Mouse (Mus musculus) activated CD4-positive, CD25-positive, alpha-beta regulatory T cell, adult 4 months (primary cell): ENCODE data around the gene Srgap1. TPM values are rescaled to one million over a fixed set of nuclear protein-coding genes. Genes with fewer than 3 reads are reported as not detected.

ENCODE experiments used
- ATAC-seq: one replicate; pipeline ENCODE4 v1.8.0; 2017
- polyA plus RNA-seq, 2 experiments: library from polyadenylated mRNA; unstranded; fragments of 100-300 nt; shearing (Covaris generic); gene quantifications; one replicate each; pipeline ENCODE4 v1.2.1; 2017

The Srgap1 gene
- under 1 TPM; 0.18 to 0.20 TPM for polyA plus RNA-seq

DNA sequence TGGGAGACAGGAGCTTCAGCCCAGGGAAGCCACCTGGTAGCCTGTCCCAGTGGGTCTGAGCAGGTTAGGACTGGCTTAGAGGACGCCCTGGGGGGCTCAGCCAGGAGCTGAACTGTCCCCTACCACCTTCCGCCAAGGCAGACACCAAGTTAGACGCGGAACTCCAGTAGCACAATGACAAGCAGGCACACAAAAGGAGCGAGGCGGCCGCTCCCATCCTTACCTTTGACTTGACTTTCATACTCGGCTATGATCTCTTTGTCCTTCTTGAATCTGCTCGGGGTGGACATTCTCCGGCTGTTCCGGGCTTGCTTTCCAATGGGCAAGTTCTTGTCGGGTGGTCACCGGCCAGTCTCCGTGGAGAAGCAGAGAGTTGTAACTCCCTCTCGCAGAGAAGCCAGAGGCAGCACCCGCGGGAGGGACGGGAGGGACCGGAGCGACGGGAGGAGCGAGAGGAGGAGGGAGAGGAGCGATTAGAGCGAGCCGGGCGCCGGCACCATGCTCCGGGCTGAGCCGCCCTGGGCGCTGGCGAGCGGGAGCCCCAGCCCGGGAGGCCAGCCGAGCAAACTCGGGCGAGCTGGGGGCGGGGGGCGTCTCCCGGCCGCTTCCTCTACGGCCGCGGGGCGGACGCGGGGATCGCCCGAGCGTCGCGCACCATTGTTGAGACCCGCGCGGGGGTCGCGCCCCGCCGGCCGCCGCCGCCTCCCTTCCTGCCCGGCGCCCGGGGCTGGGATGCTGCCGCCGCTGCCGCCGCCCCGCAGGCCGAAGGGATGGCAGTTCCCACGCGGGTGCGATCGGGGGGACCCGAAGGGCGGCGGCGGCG lies at the start of gene Srgap1:
TSS of gene Srgap1 (minus strand) at position 412 of the 823 bp plus-strand sequence.
- ATAC-seq, result peak; percentile 33

DNA sequence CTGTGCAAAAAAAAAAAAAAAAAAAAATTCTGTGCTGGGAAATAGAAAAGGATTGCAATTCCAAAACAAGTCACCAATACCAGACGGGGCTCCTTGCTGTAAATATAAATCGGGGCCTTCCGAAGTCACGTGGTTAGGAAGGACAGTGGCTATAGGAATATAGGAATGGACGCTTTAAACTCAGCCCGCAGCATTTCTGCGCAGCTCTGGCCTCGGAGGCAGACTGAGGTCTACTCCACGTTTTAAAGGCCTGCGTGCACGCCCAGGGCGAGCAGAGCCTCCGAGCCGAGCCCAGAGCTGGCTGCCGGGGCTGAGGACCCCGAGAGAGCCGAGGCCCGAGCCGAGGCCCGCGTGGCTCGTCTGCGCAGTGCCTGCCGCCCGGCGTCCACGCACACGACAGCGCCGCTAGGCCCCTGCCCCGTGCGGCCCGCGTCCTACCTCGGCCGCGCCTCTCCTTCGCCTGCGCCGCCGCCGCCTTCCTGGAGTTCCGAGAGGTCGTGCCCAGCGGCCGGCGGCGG lies 49.4 kb upstream of the Srgap1 start:
- ATAC-seq, result peak; percentile 41

DNA sequence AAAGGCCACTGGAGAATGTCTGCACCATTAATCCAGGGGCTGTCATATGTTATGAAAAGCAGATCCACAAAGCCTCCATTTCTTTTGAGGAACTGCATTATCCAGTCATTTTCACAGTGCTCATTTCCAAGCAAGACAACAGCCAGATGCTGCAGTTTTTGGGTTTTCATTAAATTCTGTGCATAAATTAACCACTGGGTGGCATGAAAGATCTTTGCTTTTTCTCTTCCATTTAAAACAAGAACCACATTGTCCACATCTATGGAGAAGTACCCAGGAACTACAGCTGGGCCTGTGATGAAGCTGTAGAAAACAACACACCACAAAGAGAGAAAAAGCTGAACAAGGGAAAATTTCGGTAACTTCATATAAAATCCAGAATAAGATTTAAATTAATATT lies 43.4 kb upstream of the Srgap1 start:
- ATAC-seq, result no peak

DNA sequence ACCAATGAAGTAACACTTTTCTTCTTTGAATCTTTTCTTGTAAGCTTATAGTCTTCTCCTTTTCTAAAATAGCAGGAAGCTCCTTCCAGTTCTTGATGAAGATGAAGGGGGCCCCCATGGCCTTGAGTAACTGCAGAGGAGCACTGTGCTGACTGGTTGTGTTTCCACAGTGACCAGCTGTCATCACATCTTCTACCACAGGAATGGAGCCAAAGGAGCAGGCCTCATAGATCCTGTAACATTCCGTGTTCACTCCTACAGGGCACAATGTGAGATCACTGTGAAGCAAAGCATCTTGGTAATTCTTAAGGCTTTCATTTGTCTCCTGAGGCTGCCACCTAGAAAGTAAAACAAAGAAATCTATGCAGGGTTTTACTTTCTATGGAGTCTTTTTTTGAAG lies 34.2 kb upstream of the Srgap1 start:
- ATAC-seq, result no peak

DNA sequence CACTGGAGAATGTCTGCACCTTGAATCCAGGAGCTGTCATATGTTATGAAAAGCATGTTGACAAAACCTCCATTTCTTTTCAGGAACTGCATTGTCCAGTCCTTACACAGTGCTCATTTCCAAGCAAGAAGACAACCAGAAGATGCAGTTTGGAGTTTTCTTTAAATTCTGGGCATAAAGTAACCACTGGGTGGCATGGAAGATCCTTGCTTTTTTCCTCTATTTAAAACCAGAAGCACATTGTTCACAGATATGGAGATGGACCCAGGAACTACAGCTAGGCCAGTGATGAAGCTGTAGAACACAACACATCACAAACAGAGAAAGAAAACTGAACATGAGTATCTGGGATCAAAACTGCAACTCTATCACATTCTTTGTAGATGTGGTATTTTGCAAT lies 22.0 kb upstream of the Srgap1 start:
- ATAC-seq, result no peak

DNA sequence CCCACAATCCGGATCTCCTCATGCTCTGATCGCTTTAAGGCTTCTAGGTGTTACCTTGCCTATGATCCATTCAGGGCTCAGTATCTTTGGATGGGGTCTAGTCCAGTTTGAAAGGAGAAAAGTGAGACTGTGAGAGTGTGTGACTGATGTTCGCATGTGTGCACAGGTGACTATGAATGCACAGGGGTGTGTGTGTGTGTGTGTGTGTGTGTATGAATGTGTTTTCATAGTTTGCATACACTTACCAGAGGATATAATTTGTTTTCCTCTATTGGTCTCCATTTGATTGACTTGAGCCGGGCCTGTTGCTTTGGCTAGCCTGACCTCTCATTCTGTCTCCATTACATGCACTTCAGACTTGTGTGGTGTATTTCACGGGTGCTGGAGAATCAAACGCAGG lies 8.7 kb upstream of the Srgap1 start:
- ATAC-seq, result no peak

DNA sequence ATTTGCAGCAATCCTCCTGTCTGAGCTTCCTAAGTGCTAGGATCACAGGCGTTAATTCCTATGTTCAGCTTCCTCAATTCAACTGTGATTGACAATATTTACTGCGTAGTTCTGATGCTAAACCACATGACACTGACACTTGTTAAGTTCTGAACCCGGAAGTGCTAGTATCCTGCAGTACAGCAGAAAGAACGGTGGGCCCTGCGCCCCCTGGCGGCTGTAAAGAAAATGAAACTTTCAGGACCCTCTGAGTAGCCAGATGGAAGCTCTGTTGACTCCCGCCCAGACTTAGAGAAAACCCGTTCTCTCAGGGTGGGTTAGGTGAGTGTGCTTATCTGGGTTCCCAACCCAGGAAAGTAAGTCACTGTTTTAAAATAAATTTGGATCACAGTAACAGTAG lies 7.4 kb upstream of the Srgap1 start:
- ATAC-seq, result peak; percentile 71

DNA sequence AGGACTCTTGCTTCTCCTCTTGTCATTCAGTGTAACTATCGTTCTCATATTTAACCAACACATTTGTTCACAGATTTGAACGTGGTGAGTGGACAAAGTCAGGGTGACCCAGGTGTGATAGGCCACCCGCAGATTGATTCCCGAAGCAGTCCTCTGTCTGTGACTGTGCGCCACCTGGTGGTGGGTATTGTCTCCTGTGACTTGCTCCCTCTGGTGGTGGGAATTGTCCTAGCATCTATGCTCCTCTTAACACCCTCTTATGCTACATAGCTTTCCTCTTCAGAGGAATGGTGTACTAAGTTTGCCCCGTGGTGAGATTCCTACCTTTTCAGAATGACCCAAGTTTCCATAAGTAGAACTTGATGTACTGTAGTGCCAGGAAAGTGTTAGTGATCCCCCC lies 4.7 kb upstream of the Srgap1 start:
- ATAC-seq, result peak; percentile 73

DNA sequence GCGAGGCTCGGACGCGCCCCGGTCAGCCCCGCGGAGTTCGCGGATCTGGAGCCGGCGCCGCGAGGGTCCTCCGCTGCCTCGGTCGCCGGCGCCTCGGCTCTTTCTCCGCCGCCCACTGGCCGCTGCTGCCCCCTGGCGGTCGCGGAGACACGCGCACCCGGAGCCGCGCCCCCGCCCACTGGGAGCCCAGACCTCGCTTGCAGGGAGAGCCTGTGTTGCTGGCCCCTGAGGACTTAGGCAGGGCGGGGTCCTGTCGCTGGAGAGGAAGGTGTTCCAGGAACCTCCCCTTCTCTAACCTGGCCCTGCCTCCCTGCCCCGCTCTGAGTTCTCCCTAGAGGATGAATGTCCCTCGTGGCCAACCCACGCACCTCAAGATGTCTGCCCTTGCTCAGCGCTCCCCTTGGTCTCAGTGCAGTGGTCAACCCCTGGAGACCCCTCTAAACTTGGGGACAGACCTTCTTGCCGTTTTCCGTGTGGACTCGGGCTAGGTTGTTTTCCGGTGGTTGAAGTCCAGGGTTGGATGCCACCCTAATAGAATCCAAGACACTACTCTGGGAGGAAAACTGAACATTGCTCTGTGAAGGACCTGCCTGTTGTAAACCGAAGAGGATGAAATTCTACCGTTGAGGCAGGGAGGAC lies 731 bp upstream of the Srgap1 start:
- peak; percentile 33 for ATAC-seq

DNA sequence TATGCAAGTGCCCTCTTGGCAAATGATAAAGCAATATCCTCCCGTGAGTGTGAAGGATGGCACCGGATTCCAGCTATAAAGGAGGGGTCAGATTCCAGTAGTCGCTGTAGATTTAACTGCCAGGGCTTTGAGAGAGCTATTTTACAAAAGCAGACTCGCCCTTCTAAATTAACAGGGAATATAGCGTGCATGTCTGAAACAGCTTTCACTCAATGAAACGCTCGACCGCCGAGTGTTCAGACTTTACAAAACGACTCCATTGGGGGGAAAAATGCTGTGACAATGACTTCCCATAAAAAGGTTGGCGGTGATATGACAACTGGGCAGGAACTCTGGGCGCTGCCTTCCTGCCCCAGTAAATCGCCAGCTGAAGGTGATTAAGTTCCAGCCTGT lies 608 bp downstream of the Srgap1 start:
- no peak for ATAC-seq

DNA sequence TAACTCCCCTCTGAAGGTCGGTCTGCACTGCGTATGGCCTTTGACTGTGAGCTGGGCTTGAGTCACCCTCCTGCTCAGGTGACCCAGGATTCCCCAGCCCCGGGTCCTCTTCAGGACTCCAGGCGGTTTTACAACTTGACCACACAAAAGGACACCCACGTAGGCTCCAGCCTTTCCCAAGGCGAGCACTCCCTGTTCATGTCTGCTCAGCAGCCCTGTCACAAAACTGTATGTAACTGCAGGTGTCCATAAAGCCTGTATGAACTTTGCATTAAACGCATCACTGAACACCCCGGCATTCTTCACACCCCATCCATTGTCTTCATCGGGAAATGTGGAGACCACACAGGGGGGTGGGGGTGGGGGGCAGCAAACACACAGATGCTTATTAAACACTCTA lies 1.2 kb downstream of the Srgap1 start:
- ATAC-seq, result no peak

DNA sequence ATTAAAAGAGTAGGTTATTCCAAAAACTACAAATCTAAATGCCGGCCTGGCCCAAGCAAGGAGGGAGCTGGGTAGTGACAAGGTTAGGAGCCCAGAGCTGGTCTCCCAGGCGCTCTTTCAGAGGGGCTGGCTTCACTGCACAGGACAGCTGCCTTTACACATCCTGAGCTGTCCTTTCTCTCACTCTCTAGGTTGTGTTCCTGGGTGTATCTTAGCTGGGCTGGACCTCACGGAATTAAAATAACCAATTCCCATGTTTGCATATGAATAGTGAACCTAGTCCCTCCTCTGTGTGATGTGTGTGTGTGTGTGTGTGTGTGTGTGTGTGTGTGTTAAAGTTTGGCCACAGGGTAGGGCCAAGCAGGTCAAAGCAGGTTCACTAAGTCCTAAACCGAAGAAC lies 2.2 kb downstream of the Srgap1 start:
- ATAC-seq, result no peak

DNA sequence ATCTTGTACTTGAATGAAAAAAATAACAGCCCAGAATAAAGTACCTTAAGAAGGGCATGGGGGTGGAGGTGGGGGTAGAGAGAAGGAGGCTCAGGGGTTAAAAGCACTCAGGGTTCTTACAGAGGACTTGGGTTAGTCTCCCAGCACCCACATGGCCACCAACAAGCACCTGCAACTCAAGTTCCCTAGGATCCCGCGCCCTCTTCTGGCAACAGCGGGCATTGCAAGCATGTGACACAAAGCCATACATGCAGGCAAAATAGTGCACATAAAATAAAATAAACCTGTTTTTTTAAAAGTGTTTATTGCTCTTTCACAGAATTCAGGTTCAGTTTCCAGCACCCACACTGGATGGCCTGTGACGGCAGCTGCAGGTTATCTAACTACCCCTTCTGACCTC lies 6.7 kb downstream of the Srgap1 start:
- ATAC-seq, result no peak

DNA sequence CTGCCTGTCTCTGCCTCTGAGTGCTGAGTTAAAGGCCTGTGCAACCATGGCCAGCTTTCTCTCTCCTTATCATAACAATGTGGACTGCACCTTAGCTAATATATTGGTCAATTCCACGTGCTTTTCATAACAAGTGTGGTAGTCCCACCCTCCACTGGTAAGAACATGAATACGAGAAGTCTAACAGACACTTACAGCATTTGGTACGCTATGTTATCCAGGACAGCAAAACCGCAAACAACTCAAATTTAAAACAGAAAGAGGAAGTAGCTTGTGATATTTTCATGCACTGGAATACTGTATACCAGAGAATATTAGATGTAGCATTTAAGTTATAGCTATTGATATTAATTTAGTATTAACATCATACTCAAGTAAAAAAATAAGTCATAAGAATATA lies 7.5 kb downstream of the Srgap1 start:
- no peak for ATAC-seq

DNA sequence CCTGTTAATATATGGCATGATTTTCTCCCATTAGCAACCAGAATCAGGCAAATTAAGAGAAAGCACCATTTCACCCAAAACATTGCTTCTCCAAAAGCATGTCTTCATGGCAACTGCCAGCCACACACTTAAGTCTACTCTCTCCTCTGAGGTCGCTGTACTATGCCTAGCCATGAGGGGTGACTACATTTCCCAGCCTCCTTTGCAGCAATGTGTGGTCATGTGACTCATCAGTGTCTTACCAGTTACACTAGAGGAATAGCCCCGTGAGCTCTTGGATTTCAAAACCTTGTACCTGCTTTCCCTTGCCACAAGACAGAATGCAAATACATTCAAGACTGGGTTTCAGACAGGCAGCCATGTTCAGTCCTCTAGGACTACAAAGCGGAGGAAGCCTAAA lies 8.6 kb downstream of the Srgap1 start:
- ATAC-seq, result peak; percentile 68

DNA sequence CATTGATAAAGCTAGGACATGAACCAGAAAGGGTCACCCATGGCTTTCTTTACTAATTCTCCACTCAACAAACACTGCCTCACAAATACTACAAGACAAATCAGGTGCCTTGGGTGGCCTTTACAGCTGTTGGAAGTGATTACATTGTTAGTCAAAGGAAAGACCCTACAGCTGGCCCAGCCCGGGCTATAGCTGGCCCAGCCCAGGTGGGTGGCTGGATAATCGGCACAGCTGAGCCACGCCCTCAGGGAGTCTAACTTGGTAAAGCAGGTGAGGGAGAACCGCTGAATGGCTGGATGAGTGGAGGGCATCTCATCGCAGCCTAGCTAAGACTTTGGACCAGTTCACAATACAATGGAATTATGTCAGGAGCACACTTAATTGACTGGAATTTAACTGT lies 13.8 kb downstream of the Srgap1 start:
- no peak for ATAC-seq

DNA sequence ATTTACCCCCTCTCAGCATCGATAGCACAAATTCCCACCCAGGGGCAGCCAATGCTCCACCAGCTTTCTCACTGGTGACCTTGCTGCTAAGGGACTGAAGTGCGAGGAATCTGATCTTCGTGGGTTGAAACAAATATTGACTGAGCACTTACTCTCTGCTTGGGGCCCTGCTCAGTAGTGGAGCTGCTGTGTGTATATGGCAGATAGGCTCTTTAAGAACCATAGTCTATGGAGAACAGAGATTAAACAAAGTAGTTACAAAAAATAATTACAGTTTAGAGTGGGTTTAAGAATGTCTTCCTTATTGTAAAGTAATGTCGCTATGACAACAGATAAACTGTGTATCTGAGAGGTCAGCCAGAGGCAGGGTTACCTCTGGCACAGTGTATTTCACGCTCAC lies 16.7 kb downstream of the Srgap1 start:
- ATAC-seq, result no peak

DNA sequence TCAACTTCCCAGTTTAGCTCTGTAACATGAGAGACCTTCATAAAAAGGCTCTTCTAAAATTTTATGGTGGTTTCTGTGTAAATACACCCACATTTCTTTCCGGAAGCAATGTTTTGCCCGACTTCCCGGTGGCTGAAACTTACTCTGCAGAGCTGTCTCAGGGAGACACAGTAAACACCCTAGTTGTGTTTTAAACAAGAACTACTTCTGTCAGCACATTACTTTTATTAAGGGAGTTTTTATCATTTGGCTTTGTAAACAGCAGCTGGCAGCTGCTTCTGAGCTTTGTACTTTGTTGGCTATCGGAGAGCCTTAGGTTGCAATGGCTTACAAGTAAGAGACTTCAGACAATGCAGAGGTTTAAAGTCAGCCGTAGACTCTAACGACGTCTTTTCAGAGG lies 17.4 kb downstream of the Srgap1 start:
- ATAC-seq, result no peak

DNA sequence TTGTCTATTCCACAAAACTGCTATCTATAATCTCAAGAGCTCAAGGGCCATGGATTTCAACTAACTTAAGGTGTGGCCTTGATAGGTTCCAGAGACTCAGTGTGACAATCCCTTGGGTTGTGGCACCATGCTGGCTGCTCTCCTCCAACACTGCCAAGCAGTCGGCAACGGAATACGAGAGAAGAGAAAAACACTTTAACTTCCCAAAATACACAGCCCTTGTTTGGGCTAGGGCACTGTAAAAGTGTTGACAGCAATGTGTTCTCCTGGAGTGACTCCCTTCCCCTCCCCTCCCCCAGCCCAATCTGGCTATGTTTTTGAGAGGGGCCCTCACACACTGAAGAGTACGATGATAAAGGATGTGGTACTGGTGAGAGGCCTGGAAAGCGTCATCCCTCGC lies 21.9 kb downstream of the Srgap1 start:
- ATAC-seq, result no peak

DNA sequence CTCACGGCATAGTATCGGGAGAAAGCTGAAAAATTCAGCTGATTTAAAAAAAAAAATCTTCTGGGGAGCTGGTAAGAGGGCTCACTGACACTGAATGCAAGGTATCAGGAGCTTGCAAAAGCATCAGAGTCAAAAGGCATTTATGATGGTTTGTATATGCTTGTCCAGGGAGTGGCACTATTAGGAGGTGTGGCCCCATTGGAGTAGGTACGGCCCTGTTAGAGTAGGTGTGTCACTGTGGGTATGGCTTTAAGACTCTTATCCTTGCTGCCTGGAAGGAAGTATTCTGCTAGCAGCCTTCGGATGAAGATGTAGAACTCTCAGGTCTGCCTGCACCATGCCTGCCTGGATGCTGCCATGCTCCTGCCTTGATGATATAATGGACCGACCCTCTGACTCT lies 26.2 kb downstream of the Srgap1 start:
- ATAC-seq, result no peak

DNA sequence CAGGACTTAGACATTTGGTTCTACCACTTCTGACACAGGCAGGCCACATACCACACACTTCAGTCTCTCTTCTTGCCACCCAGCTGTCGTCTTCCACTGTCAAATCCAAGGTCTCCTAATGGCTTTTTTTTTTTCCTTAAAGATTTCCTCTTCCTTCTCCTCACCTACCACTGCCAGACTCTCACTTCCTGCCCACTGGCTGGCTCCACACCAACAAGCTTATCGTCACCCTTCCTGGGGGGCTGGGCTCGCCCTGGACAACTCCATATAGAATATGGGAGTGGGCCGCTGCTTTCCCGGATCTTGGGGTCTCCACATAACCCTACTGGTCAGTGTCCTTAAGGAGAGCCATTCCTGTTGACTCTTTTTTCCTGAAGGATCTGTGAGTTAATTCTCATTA lies 26.9 kb downstream of the Srgap1 start:
- no peak for ATAC-seq

DNA sequence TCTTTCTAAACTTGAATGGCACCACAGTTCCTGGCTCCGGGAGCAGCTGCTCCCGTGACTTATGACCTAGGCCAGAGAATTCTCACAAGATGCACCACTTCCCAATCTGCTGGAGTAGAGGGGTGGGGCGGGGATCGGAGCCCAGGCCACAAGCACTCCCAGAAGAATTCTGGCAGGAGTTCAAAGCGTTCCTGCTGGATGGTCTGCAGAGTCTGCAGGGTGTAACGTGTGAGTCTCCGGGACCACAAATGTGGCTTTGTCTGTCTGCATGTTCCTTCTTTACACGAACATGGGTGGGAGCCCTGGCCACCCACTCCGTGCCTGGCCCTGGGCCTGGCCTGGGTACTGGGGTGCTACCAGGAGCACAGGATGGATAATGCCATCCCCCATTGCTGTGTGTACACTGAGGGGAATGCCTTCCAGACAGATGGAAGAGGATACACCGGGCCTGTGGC lies 28.5 kb downstream of the Srgap1 start:
- ATAC-seq, result no peak

DNA sequence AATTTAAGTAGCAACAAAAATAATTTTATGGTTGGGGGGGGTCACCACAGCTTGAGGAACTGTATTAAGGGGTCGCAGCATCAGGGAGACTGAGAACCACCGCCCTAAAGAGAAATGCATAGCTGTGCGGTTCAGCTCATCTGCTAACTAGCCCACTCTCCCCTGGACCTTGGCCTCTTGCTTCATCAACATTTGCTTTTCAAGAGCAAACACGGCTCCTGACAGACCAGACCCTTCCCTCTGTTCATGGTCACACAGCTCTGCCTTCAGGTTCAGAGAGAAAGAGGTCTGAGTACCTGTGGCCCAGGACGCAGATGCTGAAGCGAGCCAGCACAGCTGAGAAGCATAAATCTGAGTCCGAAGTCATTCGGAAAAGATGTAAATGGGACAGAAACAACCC lies 29.4 kb downstream of the Srgap1 start:
- ATAC-seq, result no peak

DNA sequence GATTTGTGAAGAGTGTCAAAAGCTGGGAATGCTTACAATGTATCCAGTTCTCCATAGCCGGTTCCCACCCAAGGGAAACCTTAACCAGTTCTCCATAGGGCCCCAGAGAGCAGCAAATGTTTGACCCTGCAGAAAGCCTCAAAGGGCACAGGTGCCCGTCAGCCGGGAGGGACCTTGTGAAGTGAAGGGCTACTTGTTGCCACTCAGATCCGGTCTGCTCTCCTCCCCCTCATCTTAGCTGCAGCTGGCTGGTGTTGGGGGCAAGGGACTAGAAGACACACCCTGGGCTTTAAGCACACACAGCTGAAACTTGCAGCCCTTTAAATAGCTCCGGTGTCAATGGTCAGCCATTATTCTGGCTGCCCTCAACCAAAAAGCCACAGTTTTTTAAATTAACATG lies 30.1 kb downstream of the Srgap1 start:
- no peak for ATAC-seq
